Mouse (Mus musculus): ENCODE data around the gene Vmn1r72.
"Not testable (repeated sequence)": the region's sequence is repeated elsewhere in the genome, so short reads cannot be mapped to it uniquely, and the experiment has no call there.

Gene Vmn1r72

GRCm38 (mm10) chr7:11680047-11680446 is at the start of gene Vmn1r72:
TSS of gene Vmn1r72 (minus strand) at chr7:11680147.
- DNase-seq (ENCODE audit: low read depth, low spot score), result not testable (repeated sequence)

GRCm38 (mm10) chr7:11617082-11617481 is 62.9 kb downstream of the Vmn1r72 start:
- not testable (repeated sequence) for DNase-seq (ENCODE audit: low read depth, low spot score)

Data from CD4-positive, CD25-positive, alpha-beta regulatory T cell, adult 2 months (primary cell).